Mouse (Mus musculus): ENCODE measurements around the gene Klhl2. TPM values are rescaled to one million over a fixed set of nuclear protein-coding genes. Genes with fewer than 3 reads are reported as not detected.

Klhl2 gene
- polyA plus RNA-seq, 1 experiment, result 6.7 TPM

DNA sequence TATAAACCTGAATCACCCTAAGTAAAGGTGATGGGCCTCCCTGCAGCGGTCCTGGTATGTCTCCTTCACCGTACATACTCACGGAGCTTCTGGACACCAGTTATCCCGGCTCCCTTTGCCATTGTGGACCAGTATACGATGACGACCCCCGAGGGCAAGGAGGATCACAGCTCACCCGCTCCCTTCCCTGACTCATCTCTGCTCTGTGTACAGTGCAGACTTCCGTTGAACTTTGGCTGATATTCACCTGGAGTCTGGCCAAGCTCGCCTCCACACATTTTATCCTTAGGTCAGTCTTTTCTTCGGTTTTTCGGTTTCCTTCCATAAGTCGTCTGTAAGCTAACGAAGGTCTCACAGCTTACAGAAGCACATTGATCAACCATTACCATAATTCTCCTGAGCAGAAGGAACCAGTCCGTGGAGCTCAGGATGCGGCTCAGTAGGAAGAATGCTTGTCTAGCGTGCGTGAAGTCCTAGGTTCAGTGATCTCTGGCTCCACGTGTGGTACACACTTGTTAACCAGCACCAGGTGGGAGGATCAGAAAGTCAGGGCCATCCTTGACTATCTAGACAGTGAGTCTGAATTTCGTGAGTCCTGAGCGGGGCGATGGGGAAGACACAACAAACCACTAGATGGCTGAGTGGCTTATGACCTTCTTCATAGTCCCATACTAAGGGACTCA, 28.0 kb upstream of the Klhl2 start:
- Histone ChIP-seq H3K27me3 (ENCODE audit: control insufficient read depth, insufficient read depth, insufficient read length) (no peaks in the 10 kb centered on the region), H3ac (ENCODE audit: control insufficient read depth, insufficient read length) (no peak overlapping the region), H3K36me3 (ENCODE audit: control insufficient read depth, insufficient read depth) (no peaks in the 10 kb centered on the region), H3K4me3 (no peak overlapping the region), H3K4me2 (ENCODE audit: low read depth) (no peak overlapping the region), H3K79me2 (ENCODE audit: control insufficient read depth, insufficient read depth) (no peaks in the 10 kb centered on the region)
- TF ChIP-seq POLR2AphosphoS2 (IDR thresholded peaks at IDR 0.05; ENCODE audit: insufficient read length, low read depth) (no peak), MYOD1 (IDR thresholded peaks at IDR 0.05; ENCODE audit: control insufficient read depth in 1 of 3, insufficient read length in 2 of 3, low read depth in 2 of 3) (no peak), E2F4 (IDR thresholded peaks at IDR 0.05; ENCODE audit: insufficient read depth) (no peak), CEBPB (IDR thresholded peaks at IDR 0.05; ENCODE audit: insufficient read depth, poor library complexity, severe bottlenecking) (no peak), TCF12 (IDR thresholded peaks at IDR 0.05; ENCODE audit: insufficient read depth, poor library complexity, severe bottlenecking) (no peak), MAX (IDR thresholded peaks at IDR 0.05; ENCODE audit: low read depth) (no peak), SRF (IDR thresholded peaks at IDR 0.05; ENCODE audit: control insufficient read depth, insufficient read length, low read depth) (no peak), REST (IDR thresholded peaks at IDR 0.05; ENCODE audit: insufficient read depth, insufficient read length) (no peak), TCF3 (IDR thresholded peaks at IDR 0.05; ENCODE audit: insufficient read length, low read depth) (no peak), POLR2A (IDR thresholded peaks at IDR 0.05; ENCODE audit: insufficient read length, low read depth) (no peak), USF1 (IDR thresholded peaks at IDR 0.05; ENCODE audit: low read depth) (no peak), MYOG (IDR thresholded peaks at IDR 0.05; ENCODE audit: control insufficient read depth in 1 of 3, insufficient read depth in 1 of 3, insufficient read length in 2 of 3, low read depth in 2 of 3) (no peak)

DNA sequence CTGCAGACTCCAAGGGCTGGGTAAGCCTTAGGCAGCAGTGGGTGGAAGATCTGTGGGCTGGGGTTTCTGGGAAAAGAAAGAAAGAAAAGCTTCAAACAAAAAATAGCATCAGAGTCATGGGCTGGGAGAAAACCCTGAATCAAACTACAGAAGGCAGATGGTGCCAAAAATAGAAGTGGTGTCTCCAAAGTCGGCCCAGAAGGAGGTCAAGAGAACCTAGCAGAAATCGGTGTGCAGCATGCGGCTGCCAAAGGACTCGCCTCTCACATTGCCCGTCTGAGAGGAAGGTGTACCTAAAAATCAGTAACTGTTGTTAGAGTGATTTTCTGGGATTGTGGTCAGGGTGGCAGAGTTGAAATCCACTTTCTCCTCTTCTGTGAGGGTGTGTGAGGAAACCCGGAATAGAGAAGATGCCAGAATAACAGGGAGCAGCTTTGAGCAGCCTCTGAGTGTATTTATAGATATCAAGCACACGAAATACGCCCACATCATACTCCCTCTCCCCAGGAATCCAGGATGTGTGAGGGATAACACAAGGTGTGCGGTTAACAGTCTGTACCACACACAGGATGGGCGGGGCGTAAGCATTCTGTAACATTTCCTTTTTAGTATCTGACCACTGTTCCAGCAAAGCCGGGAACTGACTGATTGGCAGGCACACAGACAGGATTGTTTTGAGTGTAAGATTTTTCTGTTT, 21.8 kb upstream of the Klhl2 start:
- peak overlapping the region; percentile 37 for H3K4me2 ChIP-seq (ENCODE audit: low read depth)
- no peaks in the 10 kb centered on the region for H3K36me3 ChIP-seq (ENCODE audit: control insufficient read depth, insufficient read depth)
- no peak for TF ChIP-seq USF1 (IDR thresholded peaks at IDR 0.05; ENCODE audit: low read depth)
- no peak for TF ChIP-seq MAX (IDR thresholded peaks at IDR 0.05; ENCODE audit: low read depth)
- TF ChIP-seq POLR2AphosphoS2 (IDR thresholded peaks at IDR 0.05; ENCODE audit: insufficient read length, low read depth), result no peak
- no peak for TF ChIP-seq TCF12 (IDR thresholded peaks at IDR 0.05; ENCODE audit: insufficient read depth, poor library complexity, severe bottlenecking)
- no peak for TF ChIP-seq TCF3 (IDR thresholded peaks at IDR 0.05; ENCODE audit: insufficient read length, low read depth)
- no peak for TF ChIP-seq REST (IDR thresholded peaks at IDR 0.05; ENCODE audit: insufficient read depth, insufficient read length)
- TF ChIP-seq MYOD1 (IDR thresholded peaks at IDR 0.05; ENCODE audit: control insufficient read depth in 1 of 3, insufficient read length in 2 of 3, low read depth in 2 of 3), result peak in 1 of 3 experiments; percentile 35
- no peak for TF ChIP-seq SRF (IDR thresholded peaks at IDR 0.05; ENCODE audit: control insufficient read depth, insufficient read length, low read depth)
- no peak for TF ChIP-seq CEBPB (IDR thresholded peaks at IDR 0.05; ENCODE audit: insufficient read depth, poor library complexity, severe bottlenecking)
- TF ChIP-seq E2F4 (IDR thresholded peaks at IDR 0.05; ENCODE audit: insufficient read depth), result no peak
- peak in 1 of 3 experiments; percentile 4 for TF ChIP-seq MYOG (IDR thresholded peaks at IDR 0.05; ENCODE audit: control insufficient read depth in 1 of 3, insufficient read depth in 1 of 3, insufficient read length in 2 of 3, low read depth in 2 of 3)
- TF ChIP-seq POLR2A (IDR thresholded peaks at IDR 0.05; ENCODE audit: insufficient read length, low read depth), result no peak

DNA sequence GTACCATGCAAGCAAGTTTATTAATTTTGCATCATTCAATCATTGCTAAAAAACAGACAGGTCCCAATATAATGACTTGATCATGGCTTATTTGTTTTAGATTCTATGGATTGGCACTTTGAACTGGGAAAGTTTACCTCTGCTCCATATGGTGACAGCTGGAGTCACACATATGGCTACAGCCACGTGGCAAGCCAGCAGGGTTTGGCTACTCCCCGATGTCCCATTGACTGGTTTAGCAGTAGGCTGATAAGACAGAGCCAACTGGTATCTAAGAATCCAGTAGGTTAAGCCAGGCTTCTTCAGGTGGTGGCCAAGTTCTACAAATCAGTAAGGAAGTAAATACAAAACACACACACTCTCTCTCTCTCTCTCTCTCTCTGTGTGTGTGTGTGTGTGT, 20.4 kb upstream of the Klhl2 start:
- no peak overlapping the region for H3K4me2 ChIP-seq (ENCODE audit: low read depth)
- no peaks in the 10 kb centered on the region for H3K79me2 ChIP-seq (ENCODE audit: control insufficient read depth, insufficient read depth)
- no peaks in the 10 kb centered on the region for H3K27me3 ChIP-seq (ENCODE audit: control insufficient read depth, insufficient read depth, insufficient read length)
- no peak overlapping the region for H3K4me3 ChIP-seq
- no peaks in the 10 kb centered on the region for H3K36me3 ChIP-seq (ENCODE audit: control insufficient read depth, insufficient read depth)
- TF ChIP-seq SRF (IDR thresholded peaks at IDR 0.05; ENCODE audit: control insufficient read depth, insufficient read length, low read depth), result no peak
- TF ChIP-seq TCF3 (IDR thresholded peaks at IDR 0.05; ENCODE audit: insufficient read length, low read depth), result no peak
- TF ChIP-seq CEBPB (IDR thresholded peaks at IDR 0.05; ENCODE audit: insufficient read depth, poor library complexity, severe bottlenecking), result no peak
- TF ChIP-seq E2F4 (IDR thresholded peaks at IDR 0.05; ENCODE audit: insufficient read depth), result no peak
- no peak for TF ChIP-seq POLR2A (IDR thresholded peaks at IDR 0.05; ENCODE audit: insufficient read length, low read depth)
- TF ChIP-seq REST (IDR thresholded peaks at IDR 0.05; ENCODE audit: insufficient read depth, insufficient read length), result no peak
- TF ChIP-seq USF1 (IDR thresholded peaks at IDR 0.05; ENCODE audit: low read depth), result no peak
- no peak for TF ChIP-seq MYOD1 (IDR thresholded peaks at IDR 0.05; ENCODE audit: control insufficient read depth in 1 of 3, insufficient read length in 2 of 3, low read depth in 2 of 3)
- TF ChIP-seq MAX (IDR thresholded peaks at IDR 0.05; ENCODE audit: low read depth), result no peak
- no peak for TF ChIP-seq POLR2AphosphoS2 (IDR thresholded peaks at IDR 0.05; ENCODE audit: insufficient read length, low read depth)
- no peak for TF ChIP-seq MYOG (IDR thresholded peaks at IDR 0.05; ENCODE audit: control insufficient read depth in 1 of 3, insufficient read depth in 1 of 3, insufficient read length in 2 of 3, low read depth in 2 of 3)
- no peak for TF ChIP-seq TCF12 (IDR thresholded peaks at IDR 0.05; ENCODE audit: insufficient read depth, poor library complexity, severe bottlenecking)
- no peak overlapping the region for H3ac ChIP-seq (ENCODE audit: control insufficient read depth, insufficient read length)

More for the DNA sequence above, 21.8 kb upstream of the Klhl2 start:
- Histone ChIP-seq H3K79me2 (ENCODE audit: control insufficient read depth, insufficient read depth) (no peaks in the 10 kb centered on the region), H3K27me3 (ENCODE audit: control insufficient read depth, insufficient read depth, insufficient read length) (no peaks in the 10 kb centered on the region), H3ac (ENCODE audit: control insufficient read depth, insufficient read length) (no peak overlapping the region), H3K4me3 (no peak overlapping the region)

DNA sequence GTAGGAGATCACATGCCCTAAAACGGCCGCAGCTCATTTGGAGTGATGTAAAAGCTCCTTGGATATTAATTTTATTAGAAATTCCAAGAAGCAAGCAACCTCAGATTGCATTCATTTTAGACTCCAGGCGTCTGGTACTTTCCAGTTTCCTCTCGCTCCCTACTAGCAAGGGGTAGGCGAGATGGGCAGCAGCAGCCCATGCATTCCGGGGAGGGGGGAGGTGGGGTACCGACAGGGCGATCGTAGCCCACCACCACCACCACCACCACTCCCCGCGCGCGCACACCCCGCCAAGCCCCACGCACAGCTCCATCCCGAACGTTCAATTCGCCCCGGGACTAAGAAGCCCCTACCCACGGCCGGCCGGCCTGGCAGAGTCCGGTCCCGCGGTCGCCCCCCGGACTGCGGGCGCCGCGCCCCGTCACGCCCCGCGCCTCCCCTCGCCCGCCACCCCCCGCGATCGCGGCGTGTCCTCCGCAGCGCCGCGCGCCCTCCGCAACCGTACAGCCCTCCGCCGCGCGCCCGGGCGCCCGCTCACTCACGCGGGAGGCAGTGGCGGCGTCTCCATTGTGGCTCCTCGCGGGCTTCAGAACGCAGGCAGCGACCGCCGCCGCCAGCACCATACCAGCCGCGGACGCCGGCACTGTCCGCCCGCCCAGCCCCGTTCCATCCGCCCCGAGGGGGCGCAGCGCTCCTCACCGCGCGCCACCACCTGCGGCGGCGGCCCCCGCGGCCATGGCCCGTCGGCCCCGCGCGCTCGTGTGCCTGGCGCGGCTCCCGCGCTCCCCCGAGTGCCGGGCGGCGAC, 523 bp downstream of the Klhl2 start:
- Histone ChIP-seq H3ac (ENCODE audit: control insufficient read depth, insufficient read length) (peak overlapping the region; percentile 85), H3K4me2 (ENCODE audit: low read depth) (peak overlapping the region; percentile 85), H3K27me3 (ENCODE audit: control insufficient read depth, insufficient read depth, insufficient read length) (no peaks in the 10 kb centered on the region), H3K4me3 (peak overlapping the region; percentile 55), H3K36me3 (ENCODE audit: control insufficient read depth, insufficient read depth) (no peaks in the 10 kb centered on the region), H3K79me2 (ENCODE audit: control insufficient read depth, insufficient read depth) (peaks cover 20% of the 10 kb centered on the region)
- TF ChIP-seq E2F4 (IDR thresholded peaks at IDR 0.05; ENCODE audit: insufficient read depth), result no peak
- TF ChIP-seq CEBPB (IDR thresholded peaks at IDR 0.05; ENCODE audit: insufficient read depth, poor library complexity, severe bottlenecking), result no peak
- TF ChIP-seq SRF (IDR thresholded peaks at IDR 0.05; ENCODE audit: control insufficient read depth, insufficient read length, low read depth), result no peak
- peak in 1 of 3 experiments; percentile 1 for TF ChIP-seq MYOG (IDR thresholded peaks at IDR 0.05; ENCODE audit: control insufficient read depth in 1 of 3, insufficient read depth in 1 of 3, insufficient read length in 2 of 3, low read depth in 2 of 3)
- peak in 1 of 3 experiments; percentile 49 for TF ChIP-seq MYOD1 (IDR thresholded peaks at IDR 0.05; ENCODE audit: control insufficient read depth in 1 of 3, insufficient read length in 2 of 3, low read depth in 2 of 3)
- TF ChIP-seq POLR2A (IDR thresholded peaks at IDR 0.05; ENCODE audit: insufficient read length, low read depth), result no peak
- no peak for TF ChIP-seq USF1 (IDR thresholded peaks at IDR 0.05; ENCODE audit: low read depth)
- TF ChIP-seq MAX (IDR thresholded peaks at IDR 0.05; ENCODE audit: low read depth), result no peak
